Mouse (Mus musculus) C2C12 (cell line): ENCODE results near the gene Fam114a1.

Experiments
- CEBPB ChIP-seq: IDR thresholded peaks from one replicate; pipeline ENCODE4 v1.6.1; 2011; ENCODE audit warnings: low read depth, mild to moderate bottlenecking, control low read depth, moderate library complexity
- CTCF ChIP-seq: IDR thresholded peaks from one replicate; pipeline ENCODE4 v1.5.1; 2011; ENCODE audit not compliant: control insufficient read depth, insufficient read depth, insufficient read length
- FOSL1 ChIP-seq: IDR thresholded peaks from one replicate; pipeline ENCODE4 v1.8.0; 2011; ENCODE audit warnings: mild to moderate bottlenecking, low read length; ENCODE audit not compliant: poor library complexity, insufficient read depth, severe bottlenecking
- MAX ChIP-seq: IDR thresholded peaks from one replicate; pipeline ENCODE4 v1.6.1; 2011; ENCODE audit warnings: mild to moderate bottlenecking, control low read depth
- MYOD1 ChIP-seq: IDR thresholded peaks from one replicate; pipeline ENCODE4 v1.6.1; 2011; ENCODE audit warnings: low read depth; ENCODE audit not compliant: control insufficient read depth, insufficient read length
- MYOG ChIP-seq: IDR thresholded peaks from one replicate; pipeline ENCODE4 v1.6.1; 2011; ENCODE audit not compliant: control insufficient read depth, insufficient read length; ENCODE audit errors: extremely low read depth
- USF1 ChIP-seq: IDR thresholded peaks from one replicate; pipeline ENCODE4 v1.6.1; 2011; ENCODE audit warnings: low read depth, mild to moderate bottlenecking, control low read depth, moderate library complexity

DNA sequence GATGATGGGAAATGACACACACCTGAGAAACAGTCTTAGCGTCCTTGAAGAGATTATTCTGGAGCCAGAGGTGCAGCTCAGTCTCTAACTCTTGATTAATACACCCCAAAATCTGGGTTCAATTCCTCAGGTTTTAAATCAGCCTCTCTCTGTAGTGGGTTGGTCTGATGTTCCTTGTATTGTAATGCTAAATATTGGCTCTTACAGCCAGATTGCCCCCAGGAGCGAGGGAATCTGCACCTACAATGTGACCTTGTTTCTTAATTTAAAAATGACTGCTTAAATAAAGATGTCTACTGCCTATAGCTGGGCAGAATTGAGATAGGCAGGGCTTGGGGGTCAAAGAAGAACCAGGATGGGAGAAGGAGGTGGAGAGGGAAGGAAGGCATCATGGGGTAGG, 89.9 kb downstream of the Fam114a1 start:
- no peak for TF ChIP-seq CTCF
- TF ChIP-seq MAX: no peak
- no peak for TF ChIP-seq MYOD1
- TF ChIP-seq USF1: no peak
- no peak for TF ChIP-seq MYOG
- TF ChIP-seq FOSL1: no peak
- TF ChIP-seq CEBPB: no peak
